Mouse (Mus musculus) liver, embryonic 14.5 days (tissue): ENCODE results near the gene Rangap1.

Source experiments
- CTCF ChIP-seq: IDR thresholded peaks from 2 replicates; pipeline ENCODE4 v1.5.1; 2016; ENCODE audit warnings: antibody characterized with exemption, low read depth, control low read depth
- EP300 ChIP-seq: IDR thresholded peaks from 2 replicates; pipeline ENCODE4 v1.6.1; 2016; ENCODE audit warnings: antibody characterized with exemption, low read depth

DNA sequence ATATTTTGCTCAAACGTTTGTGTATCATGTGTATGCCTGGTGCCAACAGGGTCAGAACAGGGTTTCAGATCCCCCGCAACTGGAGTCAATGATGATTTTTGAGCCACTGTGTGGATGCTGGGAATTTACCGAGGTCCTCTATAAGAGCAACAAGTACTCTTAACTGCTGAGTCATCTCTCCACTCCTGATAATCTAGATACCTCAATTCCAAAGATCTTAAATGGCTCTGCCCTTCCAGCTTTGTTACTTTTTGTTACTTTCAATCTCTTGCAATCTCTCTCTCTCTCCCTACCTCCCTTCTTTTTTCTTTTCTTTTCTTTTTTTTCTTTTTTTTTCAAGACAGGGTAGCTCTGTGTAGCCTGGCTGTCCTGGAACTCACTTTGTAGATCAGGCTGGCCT is 10.3 kb downstream of the Rangap1 start:
- TF ChIP-seq CTCF: no peak
- no peak for TF ChIP-seq EP300
